Mouse (Mus musculus): ENCODE measurements around the gene H2-Q10. TPM values are rescaled to one million over a fixed set of nuclear protein-coding genes. Genes with fewer than 3 reads are reported as not detected.
A peak's percentile ranks its signal among the peaks of the same experiment; 100 is the strongest.
"Not testable (repeated sequence)": the region's sequence is repeated elsewhere in the genome, so short reads cannot be mapped to it uniquely, and the experiment has no call there.

Gene H2-Q10
- polyA plus RNA-seq, 1 experiment from 2014 or later: 4.7 TPM

DNA sequence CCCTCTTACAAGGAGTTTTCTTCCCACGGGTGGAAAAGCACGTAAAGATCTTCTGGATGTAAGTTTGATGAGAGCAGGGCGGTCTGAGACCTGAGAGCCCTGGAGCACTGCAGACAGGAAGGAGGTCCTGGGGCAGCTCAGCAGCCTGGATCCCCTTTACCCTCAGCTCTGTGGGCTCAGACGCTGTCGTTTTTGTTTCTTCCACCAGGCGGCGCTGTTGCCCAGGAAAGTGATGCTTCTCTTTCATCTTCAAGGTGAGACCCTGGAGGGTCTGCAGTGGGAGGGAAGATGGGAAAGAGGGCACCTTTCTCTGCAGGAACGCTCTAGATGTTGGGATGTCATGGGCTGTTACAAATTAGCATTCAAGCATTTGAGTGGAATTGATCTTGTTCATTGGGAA, 35.1 kb upstream of the H2-Q10 start:
- H3K4me2 ChIP-seq; H3K27me3 ChIP-seq; H3K4me1 ChIP-seq; H3K9ac ChIP-seq; H3K9me3 ChIP-seq (replicated peaks); H3K27ac ChIP-seq; H3K36me3 ChIP-seq; H3K4me3 ChIP-seq (replicated peaks); ATAC-seq (replicated peaks; ENCODE audit: low FRiP score): not testable (repeated sequence)
- WGBS: 10% methylated on average over 8 of the region's 8 CpGs

GRCm38 (mm10) chr17:35435577-35435976, 34.3 kb upstream of the H2-Q10 start:
- not testable (repeated sequence) for H3K27ac ChIP-seq; H3K9me3 ChIP-seq (replicated peaks); H3K4me3 ChIP-seq (replicated peaks); H3K4me1 ChIP-seq; H3K9ac ChIP-seq; H3K4me2 ChIP-seq; ATAC-seq (replicated peaks; ENCODE audit: low FRiP score); H3K36me3 ChIP-seq
- peaks cover 16% of the 10 kb centered on the region for H3K27me3 ChIP-seq
- WGBS: 82% methylated on average over 3 of the region's 3 CpGs

DNA sequence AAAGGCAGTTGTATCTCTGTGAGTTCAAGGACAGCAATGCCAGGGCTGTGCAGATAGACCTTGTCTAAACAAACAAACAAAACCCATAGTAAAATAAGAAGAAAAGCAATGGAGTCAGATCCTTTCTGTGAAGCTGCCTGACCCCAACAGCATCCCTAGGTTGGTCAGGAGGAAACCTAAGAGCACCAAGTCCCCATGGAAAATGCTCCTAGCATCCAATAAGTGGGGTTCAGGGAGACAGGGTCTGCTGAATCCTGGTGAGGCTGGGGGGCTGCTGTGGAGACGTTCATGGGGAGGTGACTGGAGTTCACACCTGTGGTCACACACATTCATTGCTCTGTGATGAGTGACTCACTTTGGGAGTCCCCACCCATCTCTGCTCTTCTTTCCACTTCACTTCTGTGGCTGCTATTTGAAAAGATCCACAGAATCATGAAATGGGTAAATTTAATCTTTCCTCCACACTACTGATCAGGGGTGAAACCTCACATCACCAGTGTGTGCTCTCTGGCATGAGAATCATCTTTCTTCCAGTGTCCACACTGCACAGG, 32.4 kb upstream of the H2-Q10 start:
- not testable (repeated sequence) for H3K9me3 ChIP-seq (replicated peaks); H3K4me2 ChIP-seq; H3K9ac ChIP-seq; H3K36me3 ChIP-seq; H3K27ac ChIP-seq; H3K4me3 ChIP-seq (replicated peaks); ATAC-seq (replicated peaks; ENCODE audit: low FRiP score); H3K4me1 ChIP-seq
- peaks cover 16% of the 10 kb centered on the region for H3K27me3 ChIP-seq
- 57% methylated on average over 1 of the region's 1 CpGs for WGBS

DNA sequence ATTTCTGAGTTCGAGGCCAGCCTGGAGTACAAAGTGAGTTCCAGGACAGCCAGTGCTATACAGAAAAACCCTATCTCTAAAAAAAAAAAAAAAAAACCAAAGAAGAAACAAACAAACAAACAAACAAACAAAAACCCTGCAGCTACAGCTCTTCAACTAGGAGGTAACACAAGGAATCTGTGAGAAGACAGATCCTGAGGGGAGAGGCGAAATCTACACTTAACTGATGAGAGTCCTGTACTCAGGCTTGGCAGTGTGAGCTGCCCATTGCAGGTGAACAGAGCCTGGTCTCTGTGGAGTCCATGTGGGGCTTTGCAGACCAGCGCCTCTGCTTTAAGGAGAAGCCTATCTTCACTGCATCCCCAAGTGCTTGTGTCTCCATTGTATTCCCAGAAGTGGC, 31.5 kb upstream of the H2-Q10 start:
- not testable (repeated sequence) for H3K27ac ChIP-seq; H3K9ac ChIP-seq; ATAC-seq (replicated peaks; ENCODE audit: low FRiP score); H3K9me3 ChIP-seq (replicated peaks); H3K4me3 ChIP-seq (replicated peaks); H3K36me3 ChIP-seq; H3K4me1 ChIP-seq
- 80% methylated on average over 2 of the region's 3 CpGs for WGBS
- 0 out of 2 replicates have a peak overlapping the region, but pooled peaks have one; percentile 99 for H3K4me2 ChIP-seq
- peaks cover 16% of the 10 kb centered on the region for H3K27me3 ChIP-seq

DNA sequence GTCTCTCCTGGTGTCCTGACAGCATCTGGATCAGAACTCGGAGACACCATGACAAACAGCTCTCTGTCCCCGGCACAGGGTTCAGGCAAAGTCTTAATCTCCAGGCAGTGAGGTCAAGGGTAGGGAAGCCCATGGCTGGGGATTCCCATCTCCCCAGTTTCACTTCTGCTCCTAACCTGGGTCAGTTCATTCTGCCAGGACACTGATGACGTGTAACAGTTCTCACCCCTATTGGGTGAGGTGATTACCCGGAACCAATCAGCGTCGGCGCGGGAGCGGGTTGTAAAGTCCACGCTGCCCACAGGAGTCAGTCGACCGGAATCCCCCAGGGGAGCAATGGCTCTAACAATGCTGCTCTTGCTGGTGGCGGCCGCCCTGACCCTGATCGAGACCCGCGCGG, 31.0 kb upstream of the H2-Q10 start, which contains the start of gene H2-Q7:
Gene H2-Q7, plus strand, starts transcription at position 271 of the 400 bp plus-strand sequence.
- 2% methylated on average over 18 of the region's 18 CpGs for WGBS
- H3K36me3 ChIP-seq; H3K27ac ChIP-seq; H3K9me3 ChIP-seq (replicated peaks); H3K4me1 ChIP-seq: not testable (repeated sequence)
- Histone ChIP-seq H3K9ac (peak within 1 kb of the TSS; percentile 62), H3K4me2 (peak within 1 kb of the TSS; percentile 99), H3K4me3 (replicated peaks) (peak within 1 kb of the TSS; percentile 54), H3K27me3 (peaks cover 16% of the 10 kb centered on the region)
- peak; percentile 94 for ATAC-seq (replicated peaks; ENCODE audit: low FRiP score)

DNA sequence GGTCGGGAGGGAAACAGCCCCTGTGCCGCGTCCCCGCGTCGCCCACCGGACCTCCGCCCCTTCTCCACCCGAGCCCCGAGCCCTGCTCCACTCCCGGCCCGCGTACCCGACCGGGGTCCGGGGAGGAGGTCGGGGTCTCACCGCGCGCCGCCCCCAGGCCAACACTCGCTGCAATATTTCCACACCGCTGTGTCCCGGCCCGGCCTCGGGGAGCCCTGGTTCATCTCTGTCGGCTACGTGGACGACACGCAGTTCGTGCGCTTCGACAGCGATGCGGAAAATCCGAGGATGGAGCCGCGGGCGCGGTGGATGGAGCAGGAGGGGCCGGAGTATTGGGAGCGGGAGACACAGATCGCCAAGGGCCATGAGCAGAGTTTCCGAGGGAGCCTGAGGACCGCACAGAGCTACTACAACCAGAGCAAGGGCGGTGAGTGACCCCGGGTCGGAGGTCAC, 30.6 kb upstream of the H2-Q10 start:
- Histone ChIP-seq H3K4me2 (peak overlapping the region; percentile 99), H3K4me3 (replicated peaks) (peak overlapping the region; percentile 54), H3K27me3 (peaks cover 16% of the 10 kb centered on the region), H3K9ac (peak overlapping the region; percentile 62)
- not testable (repeated sequence) for H3K9me3 ChIP-seq (replicated peaks); H3K27ac ChIP-seq; H3K36me3 ChIP-seq; H3K4me1 ChIP-seq
- ATAC-seq (replicated peaks; ENCODE audit: low FRiP score): peak; percentile 63
- WGBS: under 1% methylated on average over 48 of the region's 48 CpGs

DNA sequence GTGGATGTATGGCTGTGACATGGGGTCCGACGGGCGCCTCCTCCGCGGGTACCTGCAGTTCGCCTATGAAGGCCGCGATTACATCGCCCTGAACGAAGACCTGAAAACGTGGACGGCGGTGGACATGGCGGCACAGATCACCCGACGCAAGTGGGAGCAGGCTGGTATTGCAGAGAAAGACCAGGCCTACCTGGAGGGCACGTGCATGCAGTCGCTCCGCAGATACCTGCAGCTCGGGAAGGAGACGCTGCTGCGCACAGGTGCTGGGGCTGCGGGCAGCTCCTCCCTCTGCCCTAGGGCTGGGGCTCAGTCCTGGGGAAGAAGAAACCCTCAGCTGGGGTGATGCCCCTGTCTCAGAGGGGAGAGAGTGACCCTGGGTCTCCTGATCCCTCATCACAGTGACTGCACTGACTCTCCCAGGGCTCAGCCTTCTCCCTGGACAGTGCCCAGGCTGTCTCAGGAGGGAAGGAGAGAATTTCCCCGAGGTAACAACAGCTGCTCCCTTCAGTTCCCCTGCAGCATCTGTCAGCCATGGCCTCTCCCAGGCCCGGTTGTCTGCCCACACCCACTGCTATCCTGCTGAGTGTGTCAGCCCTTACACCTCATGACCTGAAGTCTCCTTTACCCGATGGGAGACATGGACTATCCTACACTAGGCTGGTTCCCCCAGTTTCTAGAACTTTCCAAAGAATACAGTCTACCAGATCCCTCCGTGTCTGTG, 29.8 kb upstream of the H2-Q10 start:
- H3K27me3 ChIP-seq: peaks cover 16% of the 10 kb centered on the region
- ATAC-seq (replicated peaks; ENCODE audit: low FRiP score); H3K36me3 ChIP-seq; H3K4me3 ChIP-seq (replicated peaks); H3K27ac ChIP-seq; H3K4me1 ChIP-seq; H3K9me3 ChIP-seq (replicated peaks); H3K9ac ChIP-seq: not testable (repeated sequence)
- peak overlapping the region; percentile 99 for H3K4me2 ChIP-seq
- WGBS: 49% methylated on average over 27 of the region's 27 CpGs

- H3K36me3 ChIP-seq; H3K9me3 ChIP-seq (replicated peaks); ATAC-seq (replicated peaks; ENCODE audit: low FRiP score); H3K9ac ChIP-seq; H3K27ac ChIP-seq; H3K4me2 ChIP-seq; H3K4me1 ChIP-seq; H3K4me3 ChIP-seq (replicated peaks): not testable (repeated sequence)
- H3K27me3 ChIP-seq: peaks cover 13% of the 10 kb centered on the region
- 89% methylated on average over 2 of the region's 2 CpGs for WGBS
These were observed 27.5 kb upstream of the H2-Q10 start for GRCm38 (mm10) chr17:35442376-35442775.

DNA sequence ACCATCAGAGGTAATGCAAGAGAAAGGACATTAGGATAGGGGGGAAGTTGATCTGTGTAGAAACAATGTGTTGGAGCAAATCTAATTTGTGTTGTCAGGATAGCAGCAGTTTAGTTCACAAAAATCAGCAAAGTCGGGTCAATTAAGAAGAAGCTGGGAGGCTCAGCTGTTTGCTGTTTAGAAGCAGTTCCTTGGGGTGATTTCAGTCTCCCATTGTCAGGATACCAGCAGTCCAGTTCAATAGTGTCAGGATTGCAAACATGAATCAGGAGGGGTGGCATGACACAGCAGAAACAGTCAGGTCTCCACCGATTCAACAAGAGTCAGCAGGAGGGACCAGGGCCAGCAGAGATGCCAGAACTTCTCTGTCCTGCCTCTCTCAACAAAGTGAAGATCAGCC, 25.4 kb upstream of the H2-Q10 start:
- not testable (repeated sequence) for H3K36me3 ChIP-seq; H3K4me2 ChIP-seq; H3K9ac ChIP-seq; ATAC-seq (replicated peaks; ENCODE audit: low FRiP score); H3K27ac ChIP-seq; H3K27me3 ChIP-seq; H3K4me3 ChIP-seq (replicated peaks); H3K9me3 ChIP-seq (replicated peaks); H3K4me1 ChIP-seq
- WGBS: 91% methylated on average over 2 of the region's 2 CpGs

- not testable (repeated sequence) for H3K4me3 ChIP-seq (replicated peaks); H3K27me3 ChIP-seq; H3K36me3 ChIP-seq; ATAC-seq (replicated peaks; ENCODE audit: low FRiP score); H3K9ac ChIP-seq; H3K4me1 ChIP-seq; H3K4me2 ChIP-seq; H3K27ac ChIP-seq; H3K9me3 ChIP-seq (replicated peaks)
- no CpG with 5 or more reads among the region's 1 CpGs for WGBS
These were observed 11.6 kb upstream of the H2-Q10 start for GRCm38 (mm10) chr17:35458247-35458646.

DNA sequence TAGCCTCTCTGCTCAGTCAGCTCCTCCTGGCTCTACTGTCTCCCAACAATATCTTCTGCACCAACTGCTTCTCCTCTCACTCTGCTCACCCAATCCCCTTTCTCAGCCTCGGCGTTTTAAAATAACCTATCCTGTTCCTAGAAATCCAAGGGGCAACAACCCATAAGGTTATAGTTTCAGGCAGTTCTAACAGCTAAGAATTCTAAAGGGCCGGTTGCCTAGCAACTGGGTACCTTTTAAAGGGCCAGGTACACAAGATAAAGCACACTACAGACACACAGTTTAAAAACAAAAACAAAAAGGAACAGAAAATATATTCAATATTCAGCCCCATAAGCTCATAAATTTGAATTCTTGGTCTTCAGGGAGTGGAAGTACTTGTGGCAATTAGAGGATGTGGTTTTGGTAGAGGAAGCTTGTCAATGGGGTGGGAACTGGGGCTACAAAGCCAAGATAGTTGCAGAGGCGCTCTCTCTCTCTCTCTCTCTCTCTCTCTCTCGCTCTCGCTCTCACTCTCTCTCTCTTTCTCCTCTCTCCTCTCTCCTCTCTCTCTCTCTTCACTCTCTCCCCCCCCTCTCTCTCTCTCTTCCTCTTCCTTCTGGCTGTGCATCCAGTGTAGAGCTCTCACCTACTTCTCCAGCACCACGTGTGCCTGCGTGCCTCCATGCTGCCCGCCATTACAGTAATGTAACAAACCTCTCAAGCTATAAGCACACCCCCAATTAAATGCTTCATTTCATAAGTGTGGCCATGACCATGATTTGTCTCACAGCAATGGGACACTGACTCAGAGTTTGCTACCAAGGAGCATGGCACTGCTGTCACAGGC, 9.2 kb upstream of the H2-Q10 start:
- H3K9ac ChIP-seq; H3K4me1 ChIP-seq; H3K27me3 ChIP-seq; H3K36me3 ChIP-seq; H3K9me3 ChIP-seq (replicated peaks); H3K27ac ChIP-seq; H3K4me2 ChIP-seq; H3K4me3 ChIP-seq (replicated peaks); ATAC-seq (replicated peaks; ENCODE audit: low FRiP score): not testable (repeated sequence)
- 58% methylated on average over 3 of the region's 9 CpGs for WGBS

DNA sequence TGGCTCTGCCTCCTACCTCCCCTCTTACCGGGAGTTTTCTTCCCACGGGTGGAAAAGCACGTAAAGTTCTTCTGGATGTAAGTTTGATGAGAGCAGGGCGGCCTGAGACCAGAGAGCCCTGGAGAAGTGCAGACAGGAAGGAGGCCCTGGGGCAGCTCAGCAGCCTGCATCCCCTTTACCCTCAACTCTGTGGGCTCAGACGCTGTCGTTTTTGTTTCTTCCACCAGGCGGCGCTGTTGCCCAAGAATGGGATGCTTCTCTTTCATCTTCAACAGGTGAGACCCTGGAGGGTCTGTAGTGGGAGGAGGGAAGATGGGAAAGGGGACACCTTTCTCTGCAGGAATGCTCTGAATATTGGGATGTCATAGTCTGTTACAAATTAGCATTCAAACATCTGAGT, 4.2 kb upstream of the H2-Q10 start:
- H3K4me1 ChIP-seq: peaks cover 11% of the 10 kb centered on the region
- not testable (repeated sequence) for ATAC-seq (replicated peaks; ENCODE audit: low FRiP score); H3K4me2 ChIP-seq; H3K27ac ChIP-seq; H3K36me3 ChIP-seq; H3K4me3 ChIP-seq (replicated peaks); H3K9me3 ChIP-seq (replicated peaks); H3K9ac ChIP-seq
- H3K27me3 ChIP-seq: peaks cover 24% of the 10 kb centered on the region
- 7% methylated on average over 8 of the region's 8 CpGs for WGBS
